Mouse (Mus musculus): ENCODE measurements around the gene Tceal7. TPM values are rescaled to one million over a fixed set of nuclear protein-coding genes. Genes with fewer than 3 reads are reported as not detected.
"Not testable (repeated sequence)": the region's sequence is repeated elsewhere in the genome, so short reads cannot be mapped to it uniquely, and the experiment has no call there.

Gene Tceal7
- polyA plus RNA-seq (2016; fragmentation: Nextera tagmentation; extraction: Ambion mirVana) = 0.37 and 1.00 TPM in 2 replicates

DNA sequence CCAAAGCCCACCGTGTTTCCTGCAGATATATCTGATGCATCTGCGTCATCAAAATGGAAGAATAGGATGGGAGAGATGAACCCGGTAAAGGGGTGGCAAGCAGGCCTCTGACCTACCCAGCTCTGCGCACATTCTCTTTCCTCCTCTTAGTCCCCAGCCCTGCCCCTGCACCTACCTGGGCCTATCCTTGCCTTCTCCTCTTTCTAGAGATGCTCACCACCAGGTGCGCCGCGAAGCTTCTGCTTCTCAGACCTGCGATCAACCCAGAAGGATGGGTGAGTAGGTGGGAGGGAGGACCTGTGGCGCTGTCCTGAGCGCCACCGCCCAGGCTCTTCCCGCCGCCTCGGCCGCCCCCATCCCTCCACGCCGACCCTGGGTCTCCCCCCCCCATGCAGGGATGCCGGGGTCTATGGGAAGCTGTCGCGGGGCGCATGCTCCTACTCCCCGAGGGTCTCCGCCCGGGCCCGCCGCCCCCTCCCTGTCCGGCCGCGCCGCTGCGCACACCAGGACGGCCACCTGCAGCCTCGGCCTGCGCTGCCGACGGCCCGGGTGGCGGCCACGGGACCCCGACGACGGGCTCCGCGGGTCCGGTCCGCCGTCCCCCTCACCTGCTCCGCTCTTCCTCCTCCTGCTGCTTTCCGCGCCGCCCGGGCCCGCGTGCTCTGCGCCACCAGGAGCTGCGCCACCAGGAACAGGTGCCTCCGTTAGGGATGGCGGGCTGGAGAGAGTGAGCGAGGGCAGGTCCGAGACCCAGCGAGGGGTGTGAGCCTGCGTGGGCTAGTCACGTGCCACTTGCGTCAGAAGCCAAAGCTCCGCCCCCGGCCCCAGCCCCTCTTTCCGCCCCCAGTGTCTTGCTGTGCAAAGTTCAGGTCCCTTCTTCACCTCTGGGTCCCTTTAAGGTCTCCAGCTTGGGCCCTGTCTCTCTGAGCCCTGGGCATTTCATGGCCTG is at the start of gene Tceal7, which contains the start of gene Bex1:
TSS of gene Tceal7 (plus strand) at position 51 of the 949 bp plus-strand sequence.
TSS of gene Bex1 (minus strand) at position 785 of the 949 bp plus-strand sequence.
- H3K27me3 ChIP-seq (ENCODE audit: insufficient read depth, poor library complexity, severe bottlenecking); DNase-seq (ENCODE audit: low spot score); H3K9me3 ChIP-seq; H3K4me1 ChIP-seq (replicated peaks); H3K36me3 ChIP-seq: not testable (repeated sequence)
- WGBS = 21% methylated on average over 31 of the region's 67 CpGs
- H3K4me3 ChIP-seq = peak within 1 kb of the TSS; percentile 55
- peak within 1 kb of the TSS; percentile 71; the same call in 1 of the 2 replicates for H3K27ac ChIP-seq

DNA sequence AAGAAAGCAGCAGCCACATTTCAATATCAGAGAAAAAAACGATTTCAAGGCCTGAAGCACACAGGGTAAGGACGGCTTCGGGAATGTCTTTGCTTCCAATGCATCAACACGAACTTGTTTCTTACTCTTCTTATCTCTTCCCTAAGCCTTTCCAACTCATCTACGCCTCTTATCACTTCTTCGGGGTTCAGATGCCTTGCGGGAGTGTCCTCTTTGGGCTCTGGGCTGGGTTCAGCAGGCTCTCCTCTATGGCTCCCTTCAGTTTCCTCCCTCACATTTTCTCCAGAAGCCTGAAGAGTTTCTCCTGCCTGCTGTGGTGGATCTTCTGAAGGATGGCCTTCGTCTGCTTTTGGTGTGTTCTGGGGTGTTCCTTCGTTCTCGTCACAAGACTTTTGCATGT is 44.0 kb upstream of the Tceal7 start:
- Histone ChIP-seq H3K4me3 (peak overlapping the region; percentile 64), H3K27me3 (ENCODE audit: insufficient read depth, poor library complexity, severe bottlenecking) (peaks cover 7% of the 10 kb centered on the region), H3K36me3 (peaks cover 12% of the 10 kb centered on the region; the same call in 1 of the 2 replicates), H3K9me3 (no peaks in the 10 kb centered on the region), H3K4me1 (replicated peaks) (peaks cover 4% of the 10 kb centered on the region; the same call in 1 of the 2 replicates), H3K27ac (no peak overlapping the region)
- 70% methylated on average over 10 of the region's 10 CpGs for WGBS
- DNase-seq (ENCODE audit: low spot score) = no peak

DNA sequence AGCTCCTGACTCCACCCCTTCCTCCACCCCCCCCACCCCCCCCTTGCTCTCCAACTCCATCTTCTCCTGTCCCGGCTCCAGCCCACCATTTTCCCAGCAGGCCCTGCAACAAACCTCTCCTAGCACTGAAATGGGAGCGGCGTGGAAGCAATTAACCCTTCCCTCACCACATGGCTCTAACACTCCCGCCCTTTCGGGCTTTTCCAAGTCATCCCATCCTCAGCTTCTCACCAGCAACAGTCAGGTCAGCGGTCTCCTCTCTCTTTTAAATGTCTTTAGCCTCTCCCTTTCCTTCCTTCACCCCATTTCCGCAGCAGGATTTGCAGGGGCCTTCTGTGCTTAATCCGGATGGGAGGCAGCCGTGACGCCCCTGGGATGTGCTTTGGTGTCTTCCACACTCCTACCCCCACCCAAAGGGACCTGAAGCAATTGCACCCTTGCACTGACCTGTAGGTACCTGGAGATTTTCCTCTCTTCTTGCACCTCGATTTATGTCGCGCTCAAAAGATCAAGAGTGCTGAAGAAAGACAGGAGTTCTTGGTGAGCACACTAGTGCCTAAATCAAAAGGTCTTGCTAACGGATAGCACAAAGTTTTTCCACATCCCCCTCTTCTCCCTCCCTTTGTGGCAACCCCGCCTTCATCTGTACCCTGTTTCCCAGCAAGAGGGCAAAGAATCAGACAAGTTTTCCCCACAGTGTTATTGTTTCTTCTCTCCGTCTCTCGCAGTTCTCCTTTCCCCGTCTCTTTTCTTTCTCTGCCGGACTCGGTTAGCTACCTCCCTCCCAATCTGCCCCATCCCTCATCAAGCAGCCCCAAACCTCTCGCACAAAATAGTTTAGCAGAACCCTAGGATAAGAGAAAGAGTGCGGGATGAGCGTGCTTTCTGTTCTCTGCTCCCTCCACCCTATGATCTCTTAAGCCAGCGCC is 43.1 kb upstream of the Tceal7 start:
- peak; percentile 76 for DNase-seq (ENCODE audit: low spot score)
- peaks cover 4% of the 10 kb centered on the region; the same call in 1 of the 2 replicates for H3K4me1 ChIP-seq (replicated peaks)
- H3K27ac ChIP-seq = peak overlapping the region; percentile 91
- 20% methylated on average over 24 of the region's 24 CpGs for WGBS
- peaks cover 12% of the 10 kb centered on the region; the same call in 1 of the 2 replicates for H3K36me3 ChIP-seq
- H3K4me3 ChIP-seq = peak overlapping the region; percentile 64
- peaks cover 15% of the 10 kb centered on the region for H3K27me3 ChIP-seq (ENCODE audit: insufficient read depth, poor library complexity, severe bottlenecking)
- no peaks in the 10 kb centered on the region for H3K9me3 ChIP-seq

DNA sequence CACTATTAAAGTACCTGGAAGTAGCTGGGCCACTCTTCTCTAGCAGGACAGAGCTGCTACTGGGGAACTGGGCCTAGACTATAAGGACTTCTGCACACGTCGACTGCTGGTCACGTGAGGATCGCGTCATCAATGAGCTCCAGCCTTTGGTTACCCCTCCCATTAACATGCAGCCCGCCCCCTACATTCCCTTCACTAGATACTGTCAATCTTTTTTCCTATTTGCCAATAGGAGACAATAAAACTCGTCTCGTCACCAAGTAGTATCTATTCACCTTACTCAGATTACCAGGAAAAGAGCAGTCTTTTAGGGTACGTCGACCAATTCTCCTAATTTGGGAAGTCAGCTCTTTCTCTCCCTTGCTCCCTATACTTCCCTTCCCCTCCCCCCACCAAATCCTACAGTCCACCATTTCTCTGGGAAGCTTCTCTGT is 42.4 kb upstream of the Tceal7 start, which contains the start of gene Tceal8:
TSS of gene Tceal8 (minus strand) at position 225 of the 434 bp plus-strand sequence.
- peak within 1 kb of the TSS; percentile 91 for H3K27ac ChIP-seq
- H3K27me3 ChIP-seq (ENCODE audit: insufficient read depth, poor library complexity, severe bottlenecking) = peaks cover 15% of the 10 kb centered on the region
- WGBS = 20% methylated on average over 10 of the region's 10 CpGs

DNA sequence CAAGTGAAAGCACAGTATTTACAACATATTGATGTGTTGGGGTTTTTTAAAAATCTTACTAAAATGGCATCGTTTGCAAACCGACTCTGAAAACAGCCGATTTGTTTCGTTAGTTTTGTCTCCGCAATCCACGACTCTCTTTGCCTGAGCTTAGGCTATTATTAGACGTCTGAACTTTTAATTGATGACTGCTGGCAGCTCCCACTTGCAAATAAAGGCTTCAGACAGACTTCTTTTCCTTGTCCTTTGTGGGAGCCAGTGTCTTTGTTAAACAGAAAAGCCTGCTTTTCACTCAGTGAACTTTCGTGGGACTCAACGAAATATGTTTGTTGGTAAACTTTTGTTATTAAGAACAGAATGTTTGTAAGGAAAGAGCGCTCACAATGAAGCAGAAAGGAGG is 41.8 kb upstream of the Tceal7 start:
- Histone ChIP-seq H3K9me3 (no peaks in the 10 kb centered on the region), H3K36me3 (peaks cover 12% of the 10 kb centered on the region; the same call in 1 of the 2 replicates), H3K27ac (peak overlapping the region; percentile 91), H3K4me1 (replicated peaks) (peaks cover 4% of the 10 kb centered on the region; the same call in 1 of the 2 replicates), H3K4me3 (peak overlapping the region; percentile 64), H3K27me3 (ENCODE audit: insufficient read depth, poor library complexity, severe bottlenecking) (peaks cover 15% of the 10 kb centered on the region)
- WGBS = 29% methylated on average over 10 of the region's 10 CpGs
- peak; percentile 10 for DNase-seq (ENCODE audit: low spot score)

More for the DNA sequence above, 42.4 kb upstream of the Tceal7 start, which contains the start of gene Tceal8:
- Histone ChIP-seq H3K4me1 (replicated peaks) (peaks cover 4% of the 10 kb centered on the region; the same call in 1 of the 2 replicates), H3K4me3 (peak within 1 kb of the TSS; percentile 64), H3K36me3 (peaks cover 12% of the 10 kb centered on the region; the same call in 1 of the 2 replicates), H3K9me3 (no peaks in the 10 kb centered on the region)
- peak; percentile 82 for DNase-seq (ENCODE audit: low spot score)

DNA sequence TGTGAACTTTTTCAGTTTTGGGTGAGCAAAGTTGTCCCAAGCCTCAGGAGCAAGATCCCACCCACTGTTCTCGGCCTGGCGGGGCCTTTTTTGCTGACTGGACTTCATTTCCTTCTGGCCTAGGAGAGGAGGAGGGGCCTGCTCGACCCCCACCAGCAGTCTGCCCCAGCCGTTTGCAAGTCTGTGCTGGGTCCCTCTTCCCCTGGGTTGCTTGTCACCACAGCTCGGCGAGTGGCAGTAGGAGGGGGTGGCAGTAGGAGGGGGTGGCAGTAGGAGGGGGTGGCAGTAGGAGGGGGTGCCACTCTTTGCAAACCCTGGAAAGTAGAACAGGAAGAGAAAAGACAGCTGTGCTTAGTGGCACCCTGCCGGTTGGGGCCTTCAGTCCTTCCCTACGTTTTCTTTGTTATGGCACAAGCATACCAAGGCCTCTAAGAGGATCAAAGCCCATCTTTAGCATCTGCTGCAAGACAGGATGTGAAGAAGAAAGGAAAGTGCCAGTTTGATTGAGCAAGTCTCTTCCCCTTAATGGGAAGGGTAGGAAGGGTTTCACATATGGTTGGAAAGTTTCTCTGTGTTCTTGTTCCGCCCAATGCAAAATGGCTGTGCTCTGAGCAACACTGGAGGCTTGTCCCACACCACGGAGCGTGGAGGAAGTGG is 33.6 kb upstream of the Tceal7 start:
- Histone ChIP-seq H3K36me3 (no peaks in the 10 kb centered on the region), H3K9me3 (no peaks in the 10 kb centered on the region), H3K4me1 (replicated peaks) (peaks cover 8% of the 10 kb centered on the region; the same call in 1 of the 2 replicates), H3K4me3 (no peak overlapping the region), H3K27ac (peak overlapping the region; percentile 81), H3K27me3 (ENCODE audit: insufficient read depth, poor library complexity, severe bottlenecking) (peaks cover 15% of the 10 kb centered on the region)
- WGBS = 17% methylated on average over 11 of the region's 11 CpGs
- DNase-seq (ENCODE audit: low spot score) = peak; percentile 32

DNA sequence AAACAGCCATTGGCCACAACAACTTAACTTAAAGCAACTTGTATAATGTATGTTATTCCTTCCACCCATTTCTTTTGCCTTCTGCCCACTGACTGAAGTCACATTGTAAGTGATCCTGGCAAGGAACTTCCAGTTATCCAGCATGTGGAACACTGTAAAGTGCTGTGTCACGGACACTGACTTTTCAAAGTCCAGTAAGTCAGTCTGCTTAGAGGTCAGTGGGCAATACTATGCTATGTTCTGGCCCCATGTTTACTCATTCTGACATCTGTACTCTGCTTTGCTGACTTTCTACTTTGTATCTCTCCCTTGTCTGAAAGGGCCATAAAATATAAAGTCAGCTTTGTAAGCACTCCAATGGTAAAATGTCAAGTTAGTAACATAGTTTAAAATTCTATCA is 31.5 kb upstream of the Tceal7 start:
- peaks cover 8% of the 10 kb centered on the region; the same call in 1 of the 2 replicates for H3K4me1 ChIP-seq (replicated peaks)
- H3K27me3 ChIP-seq (ENCODE audit: insufficient read depth, poor library complexity, severe bottlenecking) = peaks cover 9% of the 10 kb centered on the region
- WGBS = 89% methylated on average over 1 of the region's 1 CpGs
- no peak for DNase-seq (ENCODE audit: low spot score)
- H3K27ac ChIP-seq = no peak overlapping the region
- no peaks in the 10 kb centered on the region for H3K36me3 ChIP-seq
- no peak overlapping the region for H3K4me3 ChIP-seq
- no peaks in the 10 kb centered on the region for H3K9me3 ChIP-seq

DNA sequence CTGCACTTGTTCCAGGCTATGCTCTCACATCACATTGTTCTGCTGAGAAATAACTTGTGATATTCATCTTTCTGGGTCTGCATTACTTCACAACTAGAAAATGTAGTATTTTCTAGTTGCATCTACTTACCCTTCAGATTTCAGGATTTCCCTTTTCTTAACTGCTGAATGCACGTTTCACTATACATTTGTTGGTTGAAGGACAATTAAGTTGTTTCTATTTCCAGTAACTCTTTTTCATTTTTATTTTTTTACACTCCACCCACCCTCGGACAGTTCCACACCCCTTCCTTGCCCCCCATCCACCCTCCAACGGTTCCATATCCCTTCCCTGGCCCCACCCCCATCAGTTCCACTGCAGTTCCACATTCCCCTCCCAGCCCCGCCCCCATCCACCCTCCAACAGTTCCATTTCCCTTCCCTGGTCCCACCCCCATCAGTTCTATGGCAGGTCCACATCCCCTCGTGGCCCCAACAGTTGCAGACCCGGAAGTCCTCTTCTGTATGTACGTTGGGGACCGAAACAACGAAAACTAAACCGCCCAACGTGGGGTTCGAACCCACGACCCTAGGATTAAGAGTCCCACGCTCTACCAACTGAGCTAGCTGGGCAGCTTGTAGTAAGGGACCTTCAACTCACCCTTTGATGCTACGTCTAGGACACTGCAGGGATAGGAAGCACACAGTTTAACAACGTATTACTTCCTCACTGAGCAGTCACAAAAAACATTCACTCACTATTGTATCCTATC is 19.2 kb upstream of the Tceal7 start:
- H3K9me3 ChIP-seq = no peaks in the 10 kb centered on the region
- no peaks in the 10 kb centered on the region for H3K4me1 ChIP-seq (replicated peaks)
- WGBS = 87% methylated on average over 16 of the region's 16 CpGs
- no peak overlapping the region for H3K27ac ChIP-seq
- H3K4me3 ChIP-seq = no peak overlapping the region
- no peaks in the 10 kb centered on the region for H3K36me3 ChIP-seq
- 0 out of 2 replicates have a peak, but pooled peaks cover 12% of the 10 kb centered on the region for H3K27me3 ChIP-seq (ENCODE audit: insufficient read depth, poor library complexity, severe bottlenecking)
- DNase-seq (ENCODE audit: low spot score) = no peak

DNA sequence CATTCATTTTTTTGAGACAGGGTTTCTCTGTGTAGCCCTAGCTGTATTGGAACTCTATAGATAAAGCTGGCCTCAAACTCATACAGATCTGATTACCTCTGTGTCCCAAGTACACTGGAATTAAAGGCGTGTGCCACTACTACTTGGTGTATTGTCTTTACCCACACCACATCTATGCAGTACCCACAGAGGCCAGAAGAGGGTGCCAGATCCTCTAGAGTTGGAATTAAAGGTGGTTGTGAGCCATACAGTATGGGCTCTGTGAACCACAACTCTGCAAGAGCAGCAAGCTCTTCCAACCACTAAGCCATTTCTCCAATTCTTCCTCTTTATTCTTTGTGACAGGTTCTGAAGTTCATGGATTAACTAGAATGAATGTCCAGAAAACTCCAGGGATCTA is 17.7 kb upstream of the Tceal7 start:
- no peak overlapping the region for H3K4me3 ChIP-seq
- peak; percentile 24 for DNase-seq (ENCODE audit: low spot score)
- peaks cover 20% of the 10 kb centered on the region for H3K27me3 ChIP-seq (ENCODE audit: insufficient read depth, poor library complexity, severe bottlenecking)
- 42% methylated on average over 1 of the region's 1 CpGs for WGBS
- no peak overlapping the region for H3K27ac ChIP-seq
- H3K9me3 ChIP-seq = no peaks in the 10 kb centered on the region
- no peaks in the 10 kb centered on the region for H3K4me1 ChIP-seq (replicated peaks)
- no peaks in the 10 kb centered on the region for H3K36me3 ChIP-seq

DNA sequence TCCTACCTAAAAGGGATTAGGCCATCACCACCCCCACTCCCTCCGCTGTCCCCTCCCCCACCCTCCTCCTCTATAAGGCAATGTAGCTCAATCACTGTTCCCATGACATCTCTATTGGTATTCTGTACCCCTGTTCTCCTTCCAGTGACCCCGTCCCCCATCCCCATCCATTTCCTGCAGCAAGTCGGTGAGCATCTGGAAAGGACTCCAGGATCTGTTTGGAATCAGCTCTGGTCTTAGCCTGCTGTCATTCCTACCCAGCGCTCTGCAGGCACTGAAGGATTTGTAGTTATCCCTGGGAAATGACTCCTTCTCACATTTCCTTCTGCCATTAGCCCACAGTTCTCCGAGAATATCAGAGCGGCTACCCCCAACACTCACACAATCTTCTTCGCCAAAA is 11.3 kb upstream of the Tceal7 start:
- DNase-seq (ENCODE audit: low spot score) = no peak
- H3K36me3 ChIP-seq = no peaks in the 10 kb centered on the region
- no peaks in the 10 kb centered on the region for H3K9me3 ChIP-seq
- H3K4me1 ChIP-seq (replicated peaks) = peaks cover 6% of the 10 kb centered on the region; the same call in 1 of the 2 replicates
- peak overlapping the region; percentile 23; the same call in 1 of the 2 replicates for H3K27ac ChIP-seq
- H3K27me3 ChIP-seq (ENCODE audit: insufficient read depth, poor library complexity, severe bottlenecking) = peaks cover 28% of the 10 kb centered on the region
- 18% methylated on average over 7 of the region's 7 CpGs for WGBS
- peak overlapping the region; percentile 55 for H3K4me3 ChIP-seq

DNA sequence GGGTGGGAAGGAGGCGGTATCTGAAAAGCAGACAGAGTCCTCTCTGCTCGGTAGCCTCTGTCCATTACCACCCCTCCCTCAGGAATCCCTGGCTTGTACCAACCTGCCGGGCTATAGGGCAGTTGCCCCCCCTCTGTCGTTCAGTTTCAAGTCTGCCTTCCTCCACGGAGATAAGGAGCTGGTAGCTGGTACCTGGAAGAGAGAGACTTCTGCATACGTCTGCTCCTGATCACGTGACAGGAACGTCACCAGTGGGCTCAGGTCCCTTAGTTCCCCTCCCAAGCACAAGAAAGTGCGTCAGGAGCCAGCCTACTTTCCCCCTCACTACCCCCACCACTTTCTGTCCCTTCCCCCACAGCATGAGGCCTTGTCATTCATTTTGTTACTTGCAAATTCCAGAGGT is 10.9 kb upstream of the Tceal7 start, which contains the start of gene Tceal5:
TSS of gene Tceal5 (minus strand) at position 213 of the 403 bp plus-strand sequence.
- 18% methylated on average over 9 of the region's 9 CpGs for WGBS
- peak; percentile 31 for DNase-seq (ENCODE audit: low spot score)
- Histone ChIP-seq H3K27ac (peak within 1 kb of the TSS; percentile 23; the same call in 1 of the 2 replicates), H3K27me3 (ENCODE audit: insufficient read depth, poor library complexity, severe bottlenecking) (peaks cover 28% of the 10 kb centered on the region), H3K4me1 (replicated peaks) (peaks cover 6% of the 10 kb centered on the region; the same call in 1 of the 2 replicates), H3K9me3 (no peaks in the 10 kb centered on the region), H3K4me3 (peak within 1 kb of the TSS; percentile 55), H3K36me3 (no peaks in the 10 kb centered on the region)
